Mouse (Mus musculus) embryonic facial prominence, embryonic 10.5 days (tissue): ENCODE measurements around the gene Gm5148. TPM values are rescaled to one million over a fixed set of nuclear protein-coding genes. Genes with fewer than 3 reads are reported as not detected.

Experiments used
- DNase-seq: peaks from one replicate; pipeline ENCODE4 v3.0.0-alpha.2; 2017; ENCODE audit warnings: low spot score
- H3K27ac ChIP-seq: fragments of 300-500 bp; sonication (generic); replicated peaks from 2 replicates; pipeline ENCODE4 v1.5.1; 2016; ENCODE audit warnings: mild to moderate bottlenecking
- H3K27me3 ChIP-seq: fragments of 300-500 bp; sonication (generic); replicated peaks from 2 replicates; pipeline ENCODE4 v1.6.1; 2016; ENCODE audit warnings: low read depth, mild to moderate bottlenecking; ENCODE audit not compliant: poor library complexity, severe bottlenecking
- H3K36me3 ChIP-seq: fragments of 300-500 bp; sonication (generic); replicated peaks from 2 replicates; pipeline ENCODE4 v1.6.1; 2016; ENCODE audit warnings: mild to moderate bottlenecking, moderate library complexity
- H3K4me1 ChIP-seq: fragments of 300-500 bp; sonication (generic); 2 replicates; pipeline ENCODE4 v1.6.1; 2016
- H3K4me3 ChIP-seq: fragments of 300-500 bp; sonication (generic); 2 replicates; pipeline ENCODE4 v1.5.1; 2016; ENCODE audit warnings: mild to moderate bottlenecking, moderate library complexity
- H3K9me3 ChIP-seq: fragments of 300-500 bp; sonication (generic); 2 replicates; pipeline ENCODE4 v1.6.1; 2016; ENCODE audit warnings: mild to moderate bottlenecking
- WGBS: fragments of 180-500 bp; shearing (Covaris S2); methylation state at CpG from one replicate; pipeline ENCODE4 v1.1.7; 2016; 5-methylcytosine and 5-hydroxymethylcytosine counted together
- polyA plus RNA-seq: library from polyadenylated mRNA; unstranded; fragments of >200 nt; fragmentation: Nextera tagmentation; extraction: Ambion mirVana; gene quantifications from 2 replicates; pipeline ENCODE4 v1.2.1, GENCODE M21; 2016

The Gm5148 gene
- polyA plus RNA-seq, 1 experiment from 2014 or later: 4.1 TPM

DNA sequence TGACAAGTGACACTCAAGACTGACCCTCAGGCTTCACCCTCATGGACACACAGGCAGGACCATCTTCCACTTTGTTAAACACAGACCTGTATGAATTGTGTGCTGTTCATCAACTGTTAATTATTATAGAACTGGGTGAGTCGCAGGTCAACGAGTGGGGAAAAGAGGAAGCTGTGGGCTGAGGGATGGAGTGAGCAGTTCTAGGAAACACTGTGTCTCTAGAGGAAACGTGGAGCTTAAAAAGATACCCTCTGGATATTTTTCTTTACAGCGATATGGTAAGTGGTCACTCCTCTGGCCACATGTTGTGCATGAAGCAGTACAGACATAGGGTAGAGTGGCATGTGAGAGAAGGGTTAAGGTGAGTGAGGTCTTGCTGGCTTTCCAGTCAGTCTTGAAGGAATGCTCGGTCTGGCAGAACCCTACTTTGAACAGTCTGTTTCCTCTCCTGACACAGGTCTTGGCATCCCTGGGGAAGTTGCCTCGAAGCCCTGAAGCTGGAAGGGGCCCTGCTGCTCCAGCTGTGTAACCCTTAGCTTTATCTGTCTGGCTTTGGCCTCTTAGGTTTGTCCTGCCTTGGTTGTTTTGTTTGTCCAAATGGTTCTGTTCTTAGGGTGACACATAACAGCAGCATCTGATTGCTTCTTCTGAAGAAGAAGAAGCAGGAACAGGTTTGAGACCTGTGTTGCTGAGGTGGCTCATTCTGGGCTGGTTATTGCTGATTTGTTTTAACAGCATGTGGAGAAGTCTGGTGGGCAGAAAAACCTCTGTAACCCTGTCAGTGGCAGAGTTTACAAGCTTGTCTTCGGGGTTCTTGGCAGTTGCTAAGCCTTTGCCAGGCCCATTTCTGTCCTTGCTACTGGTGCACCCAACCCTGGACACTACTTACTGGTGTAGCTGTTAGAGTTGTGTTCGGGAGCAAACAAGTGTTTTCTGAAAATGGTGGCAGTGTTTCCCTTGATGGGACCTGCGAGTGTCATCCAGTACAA lies 4.1 kb upstream of the Gm5148 start:
- H3K27ac ChIP-seq: no peak overlapping the region; the same call in 1 of the 2 replicates
- H3K27me3 ChIP-seq: peaks cover 42% of the 10 kb centered on the region
- H3K36me3 ChIP-seq: no peaks in the 10 kb centered on the region
- H3K9me3 ChIP-seq: no peaks in the 10 kb centered on the region
- 63% methylated on average over 9 of the region's 9 CpGs for WGBS
- no peak for DNase-seq
- no peak overlapping the region for H3K4me3 ChIP-seq
- peaks cover 32% of the 10 kb centered on the region for H3K4me1 ChIP-seq

DNA sequence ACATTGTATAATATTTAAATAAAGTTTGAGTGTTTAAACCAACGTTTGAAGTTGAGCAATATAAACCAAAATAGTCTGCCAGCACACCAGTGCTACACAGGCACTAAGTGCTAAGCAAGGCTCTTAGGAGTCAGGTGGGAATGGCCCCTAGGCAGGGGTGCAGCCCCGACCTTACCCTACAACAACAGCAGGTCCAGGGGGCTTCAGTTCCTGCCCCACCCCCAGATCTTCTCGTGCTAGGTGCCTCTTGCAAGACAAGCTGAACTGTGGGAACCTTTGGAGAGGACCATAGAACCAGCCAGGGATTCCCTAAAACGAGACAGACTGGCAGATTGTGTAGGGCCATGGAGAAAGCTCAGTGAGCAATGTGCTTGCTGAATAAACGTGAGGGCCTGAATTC lies 3.1 kb upstream of the Gm5148 start:
- no peak overlapping the region for H3K4me3 ChIP-seq
- H3K9me3 ChIP-seq: no peaks in the 10 kb centered on the region
- peaks cover 42% of the 10 kb centered on the region for H3K4me1 ChIP-seq
- H3K27ac ChIP-seq: no peak overlapping the region
- WGBS: 80% methylated on average over 5 of the region's 5 CpGs
- DNase-seq: no peak
- H3K27me3 ChIP-seq: peaks cover 51% of the 10 kb centered on the region
- no peaks in the 10 kb centered on the region for H3K36me3 ChIP-seq

DNA sequence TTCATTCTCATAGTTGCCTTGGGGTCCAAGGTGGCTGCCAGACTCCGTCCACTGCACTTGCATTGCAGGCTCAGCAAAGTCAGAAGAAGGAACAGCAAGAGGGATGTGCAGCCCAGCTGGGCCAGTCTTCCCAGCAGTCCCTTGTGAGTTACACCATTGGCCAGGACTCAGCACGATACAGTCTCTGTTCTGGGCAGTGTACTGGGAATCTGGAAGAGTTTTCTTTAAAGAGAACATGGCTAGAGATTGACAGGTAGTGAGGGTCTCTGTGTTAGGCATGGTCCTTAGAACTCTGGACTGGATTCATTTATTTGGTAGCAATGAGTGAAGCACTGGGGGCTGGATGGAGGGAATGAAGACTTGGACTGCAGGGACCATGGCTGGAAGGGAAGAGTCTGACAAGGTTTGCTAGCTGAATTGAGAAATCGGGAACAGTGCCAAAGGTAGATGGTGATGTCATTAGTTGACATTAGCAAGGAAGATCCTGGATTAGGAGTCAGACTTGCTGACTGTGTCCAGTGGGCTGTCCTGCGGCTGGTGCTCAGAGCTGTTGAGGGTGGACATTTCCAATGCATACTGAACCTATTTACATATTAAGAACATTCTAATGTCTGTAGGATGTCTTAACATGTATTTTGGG lies 2.3 kb upstream of the Gm5148 start:
- Histone ChIP-seq H3K36me3 (no peaks in the 10 kb centered on the region), H3K27me3 (peaks cover 52% of the 10 kb centered on the region), H3K9me3 (no peaks in the 10 kb centered on the region), H3K4me3 (no peak overlapping the region), H3K27ac (no peak overlapping the region), H3K4me1 (peaks cover 42% of the 10 kb centered on the region)
- WGBS: 82% methylated on average over 4 of the region's 4 CpGs
- DNase-seq: no peak

DNA sequence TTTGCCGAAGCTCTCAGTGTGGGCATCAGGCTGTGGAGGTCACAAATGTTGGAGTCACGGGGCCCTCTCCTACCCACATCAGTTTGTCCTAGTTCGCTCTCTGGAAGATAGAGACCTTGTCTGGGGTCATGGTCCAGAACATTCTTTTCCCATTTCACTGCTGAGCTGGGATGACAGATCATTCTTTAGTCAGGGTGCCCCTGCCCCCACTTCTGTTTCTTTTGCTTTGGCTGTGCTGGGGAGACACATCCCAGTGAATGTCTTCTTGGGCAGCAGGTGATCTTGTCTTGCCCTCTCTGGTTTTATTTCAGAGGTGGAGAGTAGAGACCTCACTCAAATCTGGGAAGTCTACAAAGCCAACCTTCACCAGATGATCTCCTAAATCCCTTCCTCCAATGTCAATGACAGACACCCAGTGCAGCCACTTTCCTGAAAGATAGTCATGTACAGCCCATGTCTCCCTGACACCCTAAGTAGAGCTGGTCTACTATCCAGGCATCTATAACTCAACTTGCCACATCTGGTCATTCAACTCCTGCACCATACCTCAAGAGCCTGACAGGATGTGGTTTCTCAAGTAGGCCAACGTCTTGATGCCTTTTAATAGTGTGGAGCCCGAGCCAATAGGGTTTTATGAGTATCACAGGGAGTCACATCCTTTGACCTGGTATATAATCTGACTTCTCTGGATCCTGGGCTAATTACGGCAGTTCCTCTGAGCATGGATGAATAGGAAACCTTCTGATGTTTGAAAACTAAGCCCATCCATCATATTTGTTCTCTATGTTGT lies 851 bp upstream of the Gm5148 start:
- DNase-seq: no peak
- peaks cover 52% of the 10 kb centered on the region for H3K27me3 ChIP-seq
- no peaks in the 10 kb centered on the region for H3K36me3 ChIP-seq
- WGBS: 82% methylated on average over 6 of the region's 6 CpGs
- H3K27ac ChIP-seq: no peak overlapping the region
- no peak overlapping the region for H3K4me3 ChIP-seq
- peaks cover 42% of the 10 kb centered on the region for H3K4me1 ChIP-seq
- H3K9me3 ChIP-seq: no peaks in the 10 kb centered on the region

DNA sequence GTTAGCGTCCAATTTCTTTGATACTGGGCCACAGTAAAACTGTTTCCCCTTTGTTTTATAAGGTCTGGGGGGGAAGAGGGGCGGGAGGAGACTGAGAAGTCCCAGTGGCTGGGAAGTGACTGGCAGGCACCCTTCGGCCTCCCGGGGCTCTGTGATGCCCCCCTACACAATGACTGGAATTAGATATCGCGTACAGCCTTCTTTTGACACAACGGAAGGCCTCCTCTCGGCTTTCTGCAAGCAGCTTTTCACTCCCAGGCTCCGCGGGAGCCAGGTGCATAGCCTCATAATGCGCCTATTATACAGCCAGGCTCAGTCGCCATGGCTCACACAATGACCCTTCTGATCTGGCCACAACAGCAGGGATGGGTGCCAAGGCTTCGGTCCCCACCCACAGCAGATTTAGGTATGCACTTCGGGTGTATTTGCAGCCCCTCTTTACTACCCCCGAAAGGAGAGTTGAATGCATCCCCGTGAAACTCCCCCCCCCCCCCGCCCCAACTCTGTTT lies 574 bp downstream of the Gm5148 start:
- Histone ChIP-seq H3K27ac (peak overlapping the region; percentile 84), H3K9me3 (no peaks in the 10 kb centered on the region), H3K4me3 (peak overlapping the region; percentile 60), H3K27me3 (peaks cover 52% of the 10 kb centered on the region), H3K4me1 (peaks cover 33% of the 10 kb centered on the region), H3K36me3 (no peaks in the 10 kb centered on the region)
- WGBS: 2% methylated on average over 17 of the region's 17 CpGs
- DNase-seq: peak; percentile 62

DNA sequence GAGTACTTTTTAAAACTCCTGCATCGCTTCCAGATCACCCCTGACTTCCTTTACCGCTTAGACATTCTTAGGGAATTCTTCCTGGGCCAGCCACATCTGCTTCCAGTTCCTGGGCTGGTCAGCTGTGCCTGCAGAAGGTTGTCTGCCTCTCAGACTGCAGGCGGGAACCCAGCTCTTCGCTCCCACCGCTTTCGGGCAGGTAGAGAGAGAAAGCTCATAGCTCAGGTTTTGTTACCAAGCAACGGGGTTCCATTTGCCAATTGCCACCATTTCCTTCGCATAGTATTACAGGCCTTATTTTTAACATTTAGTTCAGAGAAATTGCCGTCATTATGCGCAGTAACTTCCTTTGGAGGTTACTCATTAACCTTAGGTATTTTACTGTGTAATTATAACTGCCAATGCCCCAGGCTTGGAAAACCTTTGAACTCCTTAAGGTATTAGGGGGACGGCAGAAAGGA lies 1.2 kb downstream of the Gm5148 start:
- H3K4me1 ChIP-seq: peaks cover 28% of the 10 kb centered on the region
- WGBS: 2% methylated on average over 11 of the region's 11 CpGs
- H3K9me3 ChIP-seq: no peaks in the 10 kb centered on the region
- DNase-seq: peak; percentile 79
- H3K36me3 ChIP-seq: no peaks in the 10 kb centered on the region
- H3K27me3 ChIP-seq: peaks cover 52% of the 10 kb centered on the region
- H3K4me3 ChIP-seq: peak overlapping the region; percentile 60
- H3K27ac ChIP-seq: peak overlapping the region; percentile 84

DNA sequence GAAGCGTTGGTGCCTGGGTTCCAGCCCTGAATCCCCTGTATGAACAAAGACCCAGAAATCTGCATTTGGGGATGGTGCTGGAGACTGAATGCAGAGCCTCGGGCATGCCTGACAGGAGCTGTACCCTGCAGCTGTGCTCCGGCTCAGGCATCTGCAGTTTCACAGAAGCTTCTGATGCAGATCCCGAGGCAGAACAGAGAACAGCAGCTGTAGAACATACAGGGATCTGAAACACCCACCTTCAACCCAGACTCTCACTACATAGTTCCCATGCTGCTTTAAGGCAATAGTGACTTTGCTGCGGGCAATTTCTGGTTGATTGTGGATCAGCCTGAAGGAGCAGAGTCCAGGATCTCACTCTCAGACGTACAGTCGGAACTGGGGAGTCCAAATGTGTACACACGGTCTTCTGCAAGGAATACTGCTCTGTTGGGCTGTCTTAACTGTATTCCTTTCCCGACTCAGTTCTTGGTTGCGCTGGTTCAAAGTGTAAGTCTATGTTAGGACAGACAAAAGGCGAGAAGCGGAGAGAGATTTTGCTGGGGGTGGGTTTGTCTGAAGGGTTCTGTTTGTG lies 1.7 kb downstream of the Gm5148 start:
- peak; percentile 30 for DNase-seq
- H3K36me3 ChIP-seq: no peaks in the 10 kb centered on the region
- H3K27me3 ChIP-seq: peaks cover 52% of the 10 kb centered on the region
- peaks cover 28% of the 10 kb centered on the region for H3K4me1 ChIP-seq
- peak overlapping the region; percentile 84 for H3K27ac ChIP-seq
- peak overlapping the region; percentile 60 for H3K4me3 ChIP-seq
- WGBS: 43% methylated on average over 12 of the region's 12 CpGs
- no peaks in the 10 kb centered on the region for H3K9me3 ChIP-seq

DNA sequence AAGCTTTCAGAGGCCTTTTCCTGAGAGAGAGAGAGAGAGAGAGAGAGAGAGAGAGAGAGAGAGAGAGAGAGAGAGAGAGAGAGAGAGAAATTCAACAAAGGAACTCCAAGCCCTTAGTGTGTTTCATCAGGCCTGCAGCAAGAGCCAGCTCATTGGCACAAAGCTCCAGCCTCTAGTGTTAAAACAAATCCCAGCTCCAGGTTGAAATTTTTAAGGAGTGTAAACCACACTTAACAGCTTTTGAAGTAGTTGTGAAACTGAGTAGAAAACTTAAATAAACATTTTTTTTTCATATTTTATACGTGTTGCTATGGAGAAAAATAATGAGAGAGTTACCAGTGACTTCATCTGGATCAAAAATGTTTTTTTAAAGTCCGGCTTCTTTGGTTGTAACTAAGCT lies 7.3 kb downstream of the Gm5148 start:
- no peak overlapping the region for H3K4me3 ChIP-seq
- peak overlapping the region; percentile 35; the same call in 1 of the 2 replicates for H3K27ac ChIP-seq
- peaks cover 1% of the 10 kb centered on the region; the same call in 1 of the 2 replicates for H3K27me3 ChIP-seq
- H3K4me1 ChIP-seq: peaks cover 11% of the 10 kb centered on the region
- 89% methylated on average over 2 of the region's 2 CpGs for WGBS
- H3K9me3 ChIP-seq: no peaks in the 10 kb centered on the region
- H3K36me3 ChIP-seq: no peaks in the 10 kb centered on the region
- DNase-seq: no peak

DNA sequence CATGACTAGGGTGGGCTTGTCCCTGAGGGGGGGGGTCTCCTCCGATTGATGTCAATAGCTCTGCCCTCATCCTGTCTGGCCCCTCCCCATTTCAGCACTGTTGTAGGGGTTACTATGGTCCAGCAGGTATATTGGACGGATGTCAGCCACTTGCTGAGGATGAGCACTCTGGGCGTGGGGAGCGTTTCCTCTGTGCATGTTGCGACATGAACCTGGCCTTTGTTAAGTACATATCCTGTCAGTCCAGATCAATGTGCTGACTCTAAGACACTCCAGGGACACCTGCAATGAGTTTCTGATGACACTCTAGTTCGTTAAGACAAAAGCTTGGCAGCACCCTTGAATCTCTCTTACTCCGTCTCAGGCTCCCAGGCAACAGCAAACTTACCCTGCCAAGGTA lies 8.6 kb downstream of the Gm5148 start:
- H3K9me3 ChIP-seq: no peaks in the 10 kb centered on the region
- WGBS: 84% methylated on average over 7 of the region's 7 CpGs
- peaks cover 11% of the 10 kb centered on the region for H3K4me1 ChIP-seq
- 0 out of 2 replicates have a peak overlapping the region, but pooled peaks have one; percentile 41 for H3K27ac ChIP-seq
- H3K36me3 ChIP-seq: no peaks in the 10 kb centered on the region
- DNase-seq: no peak
- no peaks in the 10 kb centered on the region for H3K27me3 ChIP-seq
- H3K4me3 ChIP-seq: no peak overlapping the region

DNA sequence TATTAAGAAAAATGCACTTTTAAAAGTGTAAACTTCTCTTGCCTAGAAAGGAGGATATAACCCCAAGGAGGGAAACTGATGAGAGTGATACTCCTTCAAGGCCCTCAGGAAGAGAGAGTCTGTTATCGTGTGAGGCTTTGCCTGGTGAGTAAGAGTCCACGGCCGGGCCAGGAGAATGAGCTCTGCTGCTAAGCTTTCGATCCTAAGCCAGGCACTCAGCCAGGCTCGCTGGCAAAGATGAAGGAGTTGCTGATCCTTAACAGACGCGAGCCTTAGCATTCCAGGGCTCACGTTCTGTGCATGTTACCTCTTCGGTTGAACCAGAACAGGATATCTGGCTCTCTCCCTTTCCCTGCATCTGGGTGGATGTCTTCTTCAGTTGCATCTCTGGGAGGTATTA lies 11.8 kb downstream of the Gm5148 start:
- Histone ChIP-seq H3K27ac (no peak overlapping the region), H3K4me1 (peaks cover 16% of the 10 kb centered on the region)
- 76% methylated on average over 9 of the region's 9 CpGs for WGBS

DNA sequence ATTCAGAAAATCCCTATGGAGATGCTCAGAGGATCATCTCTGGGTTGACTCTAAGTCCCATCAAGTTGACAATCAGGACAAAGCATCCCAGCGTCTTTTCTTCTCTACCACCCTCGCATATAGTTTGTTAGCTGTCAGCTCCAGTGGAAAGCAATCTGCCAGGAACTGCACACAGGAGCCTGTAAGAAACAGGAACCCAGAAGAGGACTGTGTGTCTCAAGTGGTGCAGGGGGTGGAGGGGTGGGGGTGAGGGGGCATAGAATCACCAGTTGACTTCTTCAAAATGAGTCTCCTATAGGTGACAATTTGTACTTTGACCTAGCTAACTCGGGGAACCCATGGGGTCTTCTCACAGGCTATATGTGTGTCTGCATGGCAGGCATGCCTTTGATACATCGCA lies 12.7 kb downstream of the Gm5148 start:
- H3K27me3 ChIP-seq: no peaks in the 10 kb centered on the region
- 88% methylated on average over 4 of the region's 4 CpGs for WGBS
- H3K9me3 ChIP-seq: no peaks in the 10 kb centered on the region
- H3K36me3 ChIP-seq: no peaks in the 10 kb centered on the region
- peaks cover 12% of the 10 kb centered on the region for H3K4me1 ChIP-seq
- H3K4me3 ChIP-seq: no peak overlapping the region
- DNase-seq: no peak
- no peak overlapping the region for H3K27ac ChIP-seq

More for the DNA sequence above, 11.8 kb downstream of the Gm5148 start:
- no peaks in the 10 kb centered on the region for H3K36me3 ChIP-seq
- no peaks in the 10 kb centered on the region for H3K27me3 ChIP-seq
- H3K4me3 ChIP-seq: no peak overlapping the region
- DNase-seq: no peak
- no peaks in the 10 kb centered on the region for H3K9me3 ChIP-seq

DNA sequence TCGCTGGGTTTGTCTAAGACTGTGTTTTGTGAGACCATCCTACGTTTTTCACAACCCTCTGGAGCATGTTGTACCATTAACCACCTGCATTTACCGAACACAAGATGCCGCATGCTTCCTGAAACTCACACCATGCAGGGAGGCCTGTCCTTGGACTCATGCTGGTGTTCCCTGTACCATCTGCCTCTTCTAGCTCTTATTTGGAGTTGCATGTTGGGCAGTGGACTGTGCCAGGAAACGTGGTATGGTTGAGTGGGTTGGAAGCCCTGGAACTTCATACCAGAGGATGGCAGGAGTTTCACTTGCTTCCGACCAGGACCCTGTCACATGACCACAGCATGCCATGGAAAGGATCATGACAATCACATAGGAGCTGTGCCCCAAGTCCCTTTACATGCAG lies 16.5 kb downstream of the Gm5148 start:
- WGBS: 89% methylated on average over 6 of the region's 6 CpGs
- Histone ChIP-seq H3K36me3 (no peaks in the 10 kb centered on the region), H3K27ac (no peak overlapping the region), H3K4me3 (no peak overlapping the region), H3K9me3 (peaks cover 5% of the 10 kb centered on the region; the same call in 1 of the 2 replicates), H3K27me3 (no peaks in the 10 kb centered on the region), H3K4me1 (peaks cover 19% of the 10 kb centered on the region)
- DNase-seq: no peak
